Mouse (Mus musculus) embryonic facial prominence, embryonic 14.5 days (tissue): ENCODE measurements at regions not wholly inside any gene's neighbourhood (a gene's known extent, or its start where the extent isn't known, plus 50 kb on each side); places are given as distances from the start of the nearest gene placed in this dataset.

Experiments
- ATAC-seq: fragments of 200-750 bp; cut with Nextera tagmentation; 2 replicates; pipeline ENCODE4 v1.8.0; 2017; ENCODE audit warnings: low read depth, moderate number of reproducible peaks, moderate TSS enrichment
- DNase-seq: peaks from one replicate; pipeline ENCODE4 v3.0.0-alpha.2; 2015; ENCODE audit warnings: low spot score
- H3K27ac ChIP-seq: fragments of 300-500 bp; sonication (generic); replicated peaks from 2 replicates; pipeline ENCODE4 v1.5.1; 2014; ENCODE audit warnings: low read depth, mild to moderate bottlenecking, low read length, moderate library complexity
- H3K27me3 ChIP-seq: fragments of 300-500 bp; sonication (generic); replicated peaks from 2 replicates; pipeline ENCODE4 v1.6.1; 2014; ENCODE audit warnings: low read length; ENCODE audit not compliant: control insufficient read depth, insufficient read depth
- H3K36me3 ChIP-seq: fragments of 300-500 bp; sonication (generic); 2 replicates; pipeline ENCODE4 v1.6.1; 2014; ENCODE audit warnings: low read length, mixed read lengths; ENCODE audit not compliant: control insufficient read depth, insufficient read depth
- H3K4me1 ChIP-seq: fragments of 300-500 bp; sonication (generic); 2 replicates; pipeline ENCODE4 v1.6.1; 2014; ENCODE audit warnings: antibody characterized with exemption, low read length; ENCODE audit not compliant: control insufficient read depth, insufficient read depth
- H3K4me2 ChIP-seq: fragments of 300-500 bp; sonication (generic); 2 replicates; pipeline ENCODE4 v1.6.1; 2014; ENCODE audit warnings: low read depth, mild to moderate bottlenecking, low read length, moderate library complexity, mixed read lengths
- H3K4me3 ChIP-seq: fragments of 300-500 bp; sonication (generic); 2 replicates; pipeline ENCODE4 v1.5.1; 2014; ENCODE audit warnings: low read depth, mild to moderate bottlenecking, low read length
- H3K9ac ChIP-seq: fragments of 300-500 bp; sonication (generic); 2 replicates; pipeline ENCODE4 v1.6.1; 2014; ENCODE audit warnings: low read depth, mild to moderate bottlenecking, low read length, moderate library complexity, mixed read lengths
- H3K9me3 ChIP-seq: fragments of 300-500 bp; sonication (generic); 2 replicates; pipeline ENCODE4 v1.6.1; 2016; ENCODE audit warnings: low read length; ENCODE audit not compliant: control insufficient read depth
- WGBS: fragments of 180-500 bp; shearing (Covaris S2); extraction: QIAGEN DNeasy Blood & Tissue Kit; methylation state at CpG from one replicate; pipeline ENCODE4 v1.1.7; 2014; 5-methylcytosine and 5-hydroxymethylcytosine counted together

DNA sequence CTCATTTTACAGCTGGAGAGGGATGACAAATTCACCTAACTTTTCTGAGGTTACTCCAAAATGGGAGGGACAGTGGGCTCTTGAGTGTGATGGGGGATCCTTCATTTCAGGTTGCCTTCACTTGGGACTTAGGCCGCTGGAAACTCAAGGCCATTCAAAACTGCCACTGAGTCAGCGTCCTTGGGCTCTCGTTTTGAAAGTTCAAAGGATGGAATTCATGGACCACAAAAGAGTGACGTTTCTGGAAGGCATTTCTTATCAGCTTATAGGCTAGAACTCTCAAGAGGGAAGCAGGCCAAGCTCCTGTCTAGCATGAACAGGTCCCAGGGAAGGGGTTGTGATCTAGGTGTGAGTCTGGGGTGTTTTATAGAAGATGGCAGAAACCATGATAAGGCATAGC lies 233.3 kb downstream of the Csl start:
- no peaks in the 10 kb centered on the region for H3K36me3 ChIP-seq
- no peak overlapping the region for H3K27ac ChIP-seq
- no peak for DNase-seq
- ATAC-seq, result no peak
- no peak overlapping the region for H3K4me3 ChIP-seq
- no peaks in the 10 kb centered on the region for H3K9me3 ChIP-seq
- WGBS, result 92% methylated on average over 4 of the region's 4 CpGs
- no peaks in the 10 kb centered on the region for H3K27me3 ChIP-seq
- no peak overlapping the region for H3K9ac ChIP-seq
- H3K4me1 ChIP-seq, result 0 out of 2 replicates have a peak, but pooled peaks cover 9% of the 10 kb centered on the region
- no peak overlapping the region for H3K4me2 ChIP-seq

GRCm38 (mm10) chr10:99526561-99526960 lies 232.9 kb downstream of the Csl start:
- ATAC-seq (no peak), DNase-seq (no peak)
- Histone ChIP-seq H3K36me3 (no peaks in the 10 kb centered on the region), H3K27me3 (no peaks in the 10 kb centered on the region), H3K4me3 (no peak overlapping the region), H3K4me1 (0 out of 2 replicates have a peak, but pooled peaks cover 9% of the 10 kb centered on the region), H3K27ac (no peak overlapping the region), H3K4me2 (no peak overlapping the region), H3K9ac (no peak overlapping the region), H3K9me3 (no peaks in the 10 kb centered on the region)
- 90% methylated on average over 5 of the region's 5 CpGs for WGBS

DNA sequence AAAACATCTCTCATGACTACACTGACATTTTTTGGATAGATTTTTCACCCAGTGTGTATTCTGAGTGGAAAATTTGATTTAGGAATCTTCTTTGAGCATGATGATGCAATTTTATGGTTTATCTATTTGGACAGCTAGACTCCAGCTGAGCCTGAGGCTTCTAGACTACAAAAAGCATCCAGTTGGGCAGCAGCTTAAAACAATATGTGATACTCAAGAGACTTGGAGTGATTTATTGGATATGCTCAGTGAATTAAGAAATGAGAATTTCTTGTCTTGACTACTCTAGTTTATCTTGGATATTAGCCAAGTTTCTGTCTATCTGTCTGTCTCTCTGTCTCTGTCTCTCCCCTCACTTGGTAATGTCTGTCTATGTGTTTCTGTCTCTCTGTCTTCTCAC lies 228.4 kb downstream of the Csl start:
- no peaks in the 10 kb centered on the region for H3K36me3 ChIP-seq
- no peaks in the 10 kb centered on the region for H3K27me3 ChIP-seq
- H3K4me2 ChIP-seq, result no peak overlapping the region
- peaks cover 8% of the 10 kb centered on the region; the same call in 1 of the 2 replicates for H3K4me1 ChIP-seq
- peak; percentile 55 for DNase-seq
- H3K4me3 ChIP-seq, result no peak overlapping the region
- no peak overlapping the region for H3K9ac ChIP-seq
- H3K27ac ChIP-seq, result no peak overlapping the region
- no peaks in the 10 kb centered on the region for H3K9me3 ChIP-seq
- ATAC-seq, result no peak; the same call in 1 of the 2 replicates

- no peak overlapping the region for H3K4me3 ChIP-seq
- DNase-seq (peak; percentile 53), ATAC-seq (no peak)
- H3K4me2 ChIP-seq, result no peak overlapping the region
- H3K36me3 ChIP-seq, result no peaks in the 10 kb centered on the region
- H3K27ac ChIP-seq, result no peak overlapping the region
- no peak overlapping the region for H3K9ac ChIP-seq
- no peaks in the 10 kb centered on the region for H3K9me3 ChIP-seq
- H3K27me3 ChIP-seq, result no peaks in the 10 kb centered on the region
- peaks cover 8% of the 10 kb centered on the region; the same call in 1 of the 2 replicates for H3K4me1 ChIP-seq
Observed at GRCm38 (mm10) chr10:99531556-99531955, 227.9 kb downstream of the Csl start.

- H3K9me3 ChIP-seq, result no peaks in the 10 kb centered on the region
- no peaks in the 10 kb centered on the region for H3K36me3 ChIP-seq
- no peak overlapping the region for H3K4me3 ChIP-seq
- no peak overlapping the region for H3K9ac ChIP-seq
- no peaks in the 10 kb centered on the region for H3K27me3 ChIP-seq
- 39% methylated on average over 7 of the region's 7 CpGs for WGBS
- no peak overlapping the region for H3K4me2 ChIP-seq
- ATAC-seq (no peak), DNase-seq (no peak)
- peaks cover 8% of the 10 kb centered on the region; the same call in 1 of the 2 replicates for H3K4me1 ChIP-seq
- H3K27ac ChIP-seq, result 0 out of 2 replicates have a peak overlapping the region, but pooled peaks have one; percentile 30
Observed at GRCm38 (mm10) chr10:99531992-99532391, 227.5 kb downstream of the Csl start.

DNA sequence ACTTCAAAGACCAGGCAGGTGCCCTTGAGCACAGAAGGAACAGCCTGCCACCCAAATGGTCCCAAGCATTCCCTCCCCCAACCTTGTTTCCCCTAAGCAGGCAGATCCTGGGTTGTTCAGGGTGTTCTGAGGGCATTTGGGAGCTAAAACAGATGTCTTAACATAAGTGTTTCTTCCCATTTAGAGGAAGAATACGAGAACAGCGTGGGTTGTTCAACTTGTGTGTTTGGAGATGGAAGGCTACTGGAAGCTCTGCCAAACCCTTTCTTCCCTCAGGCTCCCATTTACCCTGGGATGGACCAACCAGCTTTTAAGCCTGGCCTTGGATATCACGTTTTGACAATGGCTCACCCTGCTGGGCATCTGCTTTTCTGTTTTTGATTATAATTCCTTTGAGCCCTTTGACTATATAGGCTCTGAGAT lies 226.8 kb downstream of the Csl start:
- H3K27me3 ChIP-seq, result no peaks in the 10 kb centered on the region

DNA sequence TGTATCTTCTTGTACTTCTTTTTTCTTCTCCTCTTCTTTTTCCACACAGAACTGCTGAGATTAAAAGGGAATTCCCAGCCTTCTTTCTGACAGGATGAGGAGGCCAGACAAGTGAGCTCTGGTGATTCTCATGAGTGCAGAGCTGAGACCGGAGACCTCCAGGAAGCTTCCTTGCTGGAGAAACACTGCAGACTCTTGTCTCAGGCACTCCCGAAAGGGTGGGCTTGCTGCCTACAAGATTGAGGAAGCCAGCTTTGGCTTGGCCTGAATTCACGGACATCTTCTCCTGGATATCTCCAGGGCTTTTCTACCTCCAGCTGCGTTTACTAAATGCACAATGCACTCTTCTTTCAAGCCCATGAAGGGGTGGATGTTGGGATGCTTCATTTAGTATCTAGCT lies 226.0 kb downstream of the Csl start:
- ATAC-seq, result no peak; the same call in 1 of the 2 replicates
- Histone ChIP-seq H3K36me3 (no peaks in the 10 kb centered on the region), H3K4me3 (no peak overlapping the region), H3K27me3 (no peaks in the 10 kb centered on the region), H3K9me3 (no peaks in the 10 kb centered on the region), H3K27ac (0 out of 2 replicates have a peak overlapping the region, but pooled peaks have one; percentile 29), H3K9ac (no peak overlapping the region), H3K4me1 (peaks cover 8% of the 10 kb centered on the region; the same call in 1 of the 2 replicates), H3K4me2 (no peak overlapping the region)
- 57% methylated on average over 4 of the region's 4 CpGs for WGBS
- peak; percentile 67 for DNase-seq

More for the DNA sequence above, 226.8 kb downstream of the Csl start:
- H3K4me2 ChIP-seq, result no peak overlapping the region
- no peak overlapping the region for H3K4me3 ChIP-seq
- 27% methylated on average over 3 of the region's 3 CpGs for WGBS
- H3K4me1 ChIP-seq, result peaks cover 8% of the 10 kb centered on the region; the same call in 1 of the 2 replicates
- DNase-seq (peak; percentile 28), ATAC-seq (no peak)
- no peaks in the 10 kb centered on the region for H3K36me3 ChIP-seq
- H3K9ac ChIP-seq, result no peak overlapping the region
- no peak overlapping the region for H3K27ac ChIP-seq
- H3K9me3 ChIP-seq, result no peaks in the 10 kb centered on the region

DNA sequence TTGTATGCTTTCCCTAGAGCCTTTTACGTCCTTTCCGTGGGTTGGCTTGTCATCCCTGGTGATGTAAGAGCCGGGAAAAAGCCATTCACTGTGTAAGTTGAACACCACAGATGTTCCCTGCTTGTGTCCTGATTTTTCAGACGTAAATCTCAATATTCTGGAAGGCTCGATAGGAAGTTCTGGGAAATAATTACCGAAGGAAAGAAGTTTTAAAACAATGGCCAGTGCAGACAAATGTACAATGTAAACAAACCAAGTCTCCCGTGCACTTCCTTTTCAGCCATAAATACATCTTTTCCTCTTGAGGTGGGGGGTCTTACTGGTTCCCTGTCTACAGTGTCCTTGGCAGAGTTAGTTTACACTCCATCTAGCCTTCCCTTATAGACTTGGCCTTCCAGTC lies 225.2 kb downstream of the Csl start:
- DNase-seq, result peak; percentile 41

DNA sequence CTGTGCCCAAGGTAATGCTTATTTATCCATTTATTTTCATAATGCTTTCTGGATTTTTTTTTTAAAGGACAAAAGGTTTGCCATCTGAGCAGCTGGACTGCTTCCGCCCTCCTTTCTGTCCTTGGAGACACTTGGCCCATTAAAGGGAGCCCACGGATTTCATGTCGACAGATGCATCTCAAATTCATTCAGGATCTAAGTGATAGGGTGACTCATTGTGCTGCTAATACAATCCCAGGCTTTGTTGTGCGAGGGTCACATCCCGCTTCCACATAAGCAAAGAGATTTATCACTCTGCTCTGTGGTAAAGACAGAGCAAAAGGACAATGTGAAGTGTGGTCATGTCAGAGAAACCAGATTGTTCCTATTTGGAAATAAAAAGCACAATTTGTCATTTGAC lies 220.8 kb downstream of the Csl start:
- ATAC-seq, result no peak
- no peak overlapping the region for H3K9ac ChIP-seq
- H3K4me3 ChIP-seq, result no peak overlapping the region

More for the DNA sequence above, 225.2 kb downstream of the Csl start:
- Histone ChIP-seq H3K4me3 (no peak overlapping the region), H3K4me2 (no peak overlapping the region), H3K27ac (0 out of 2 replicates have a peak overlapping the region, but pooled peaks have one; percentile 30), H3K4me1 (peaks cover 8% of the 10 kb centered on the region; the same call in 1 of the 2 replicates), H3K36me3 (no peaks in the 10 kb centered on the region), H3K9me3 (no peaks in the 10 kb centered on the region), H3K27me3 (no peaks in the 10 kb centered on the region), H3K9ac (no peak overlapping the region)
- WGBS, result 61% methylated on average over 7 of the region's 7 CpGs
- ATAC-seq, result no peak

More for the DNA sequence above, 220.8 kb downstream of the Csl start:
- DNase-seq, result peak; percentile 45
- no peaks in the 10 kb centered on the region for H3K36me3 ChIP-seq
- 54% methylated on average over 5 of the region's 5 CpGs for WGBS
- H3K9me3 ChIP-seq, result no peaks in the 10 kb centered on the region
- H3K27me3 ChIP-seq, result no peaks in the 10 kb centered on the region
- no peak overlapping the region for H3K27ac ChIP-seq
- H3K4me2 ChIP-seq, result no peak overlapping the region
- H3K4me1 ChIP-seq, result no peaks in the 10 kb centered on the region
